Mouse (Mus musculus): ENCODE data around the gene Ppara.

- TF ChIP-seq POLR2A (IDR thresholded peaks at IDR 0.05; ENCODE audit: insufficient read depth, low read depth, low read length) (no peak; the same call in 1 of the 2 replicates), CTCF (IDR thresholded peaks at IDR 0.05; ENCODE audit: insufficient read depth, low read depth, low read length) (peak; percentile 89)
Observed at GRCm38 (mm10) chr15:85710179-85710578, 24.6 kb upstream of the Ppara start.

All from olfactory bulb, adult 2 months (tissue).